Mouse (Mus musculus) adrenal gland, adult 2 months (tissue): ENCODE results near the gene Syne1. TPM values are rescaled to one million over a fixed set of nuclear protein-coding genes. Genes with fewer than 3 reads are reported as not detected.

Source experiments
- DNase-seq: peaks from one replicate; pipeline ENCODE4 v3.0.0; 2021
- polyA plus RNA-seq: library from polyadenylated mRNA; depleted of rRNA; stranded (reverse); fragments of >200 nt; gene quantifications from 2 replicates; pipeline ENCODE4 v1.2.3, GENCODE M21; 2012
- total RNA-seq, 2 experiments: library from RNA; stranded (reverse); gene quantifications; 2 replicates each; pipeline ENCODE4 v1.2.3; 2021

The Syne1 gene
- total and polyA plus RNA-seq, 3 experiments = 7.1 to 21.2 (median 21.0) TPM

DNA sequence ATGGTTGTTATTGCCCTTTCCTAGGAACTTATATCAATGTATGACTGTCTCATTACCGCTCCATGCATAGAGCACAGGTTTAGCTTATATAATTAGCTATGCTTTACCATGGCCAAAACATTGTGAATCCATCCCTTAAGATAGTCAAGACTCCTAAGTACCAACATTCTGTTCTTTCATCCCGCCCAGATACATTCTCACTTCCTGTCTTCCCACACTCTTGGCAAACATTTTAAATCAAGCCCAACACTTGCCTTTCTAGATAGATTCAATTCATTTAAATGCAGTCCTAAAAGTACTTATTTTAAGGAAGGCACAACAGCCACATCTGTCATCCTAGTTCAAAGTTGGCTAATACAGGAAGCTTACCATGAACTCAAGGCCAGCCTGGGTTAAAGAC is 113.5 kb downstream of the Syne1 start:
- DNase-seq = no peak

DNA sequence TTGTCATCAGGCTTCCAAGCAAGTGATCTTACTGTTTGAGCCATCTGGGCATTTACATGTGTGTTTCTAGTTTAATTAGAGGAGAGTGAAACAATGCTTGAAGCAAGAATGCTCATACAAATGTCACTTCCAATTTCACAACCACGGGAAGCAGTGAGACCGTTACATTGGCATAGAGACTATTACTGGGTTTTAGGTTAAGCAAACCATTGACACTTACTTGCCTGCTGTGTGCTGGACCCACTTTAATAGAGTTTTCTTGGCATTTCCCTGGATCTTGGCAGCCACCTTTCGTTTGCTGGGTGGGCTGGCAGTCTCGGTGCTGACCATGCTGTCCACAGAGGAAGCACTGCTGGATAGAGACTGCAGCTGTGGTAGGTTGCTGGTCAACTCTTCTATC is 127.3 kb downstream of the Syne1 start:
- no peak for DNase-seq

DNA sequence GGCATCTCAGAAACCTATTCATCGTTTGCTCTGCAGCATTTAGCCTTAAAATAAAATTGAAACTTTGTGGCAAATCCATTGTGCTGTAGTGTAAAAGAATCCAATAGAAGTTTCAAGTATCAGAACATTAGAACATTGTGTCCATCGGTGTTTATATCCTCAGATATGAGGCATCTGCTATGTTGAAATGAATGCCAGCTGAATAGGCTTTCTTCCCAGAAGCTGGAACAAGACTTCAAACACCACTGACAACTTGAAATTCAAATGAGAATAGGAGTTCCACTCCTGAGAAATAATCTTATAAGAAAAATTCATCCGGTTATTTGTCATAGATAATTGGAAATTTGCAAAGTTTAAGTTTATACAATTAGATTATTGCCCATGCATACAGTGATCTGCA is 135.6 kb downstream of the Syne1 start:
- no peak for DNase-seq

DNA sequence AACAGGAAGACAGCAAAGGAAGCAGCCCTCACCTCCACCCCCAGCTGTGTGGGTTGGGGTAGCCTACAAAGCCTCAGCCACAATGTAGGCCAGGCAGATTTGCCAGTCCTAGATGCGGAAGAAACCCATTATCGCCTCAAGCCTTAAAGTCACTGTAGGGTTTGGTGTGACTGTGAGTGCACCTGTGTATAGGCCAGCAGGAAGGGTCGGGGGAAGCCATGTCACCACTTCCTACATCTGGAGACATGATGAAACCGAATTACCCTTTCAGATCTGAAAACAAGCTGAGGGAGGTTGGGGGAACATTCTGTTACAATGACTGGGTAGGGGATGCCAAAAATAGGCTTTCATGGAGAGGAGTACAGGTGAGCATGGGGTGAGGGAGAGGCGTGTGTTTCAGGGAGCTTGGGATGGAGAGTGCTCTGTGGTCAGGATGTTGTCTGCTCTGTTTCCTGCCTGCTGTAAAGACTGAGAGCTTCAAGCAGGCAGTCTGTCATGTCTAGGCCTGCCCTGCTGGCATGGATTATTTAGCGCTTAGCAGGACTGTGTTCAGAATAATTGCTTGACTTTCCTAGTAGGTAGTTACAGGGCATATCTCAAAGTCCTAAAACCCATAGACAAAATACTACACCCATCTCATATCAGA is 167.0 kb downstream of the Syne1 start:
- DNase-seq = no peak

DNA sequence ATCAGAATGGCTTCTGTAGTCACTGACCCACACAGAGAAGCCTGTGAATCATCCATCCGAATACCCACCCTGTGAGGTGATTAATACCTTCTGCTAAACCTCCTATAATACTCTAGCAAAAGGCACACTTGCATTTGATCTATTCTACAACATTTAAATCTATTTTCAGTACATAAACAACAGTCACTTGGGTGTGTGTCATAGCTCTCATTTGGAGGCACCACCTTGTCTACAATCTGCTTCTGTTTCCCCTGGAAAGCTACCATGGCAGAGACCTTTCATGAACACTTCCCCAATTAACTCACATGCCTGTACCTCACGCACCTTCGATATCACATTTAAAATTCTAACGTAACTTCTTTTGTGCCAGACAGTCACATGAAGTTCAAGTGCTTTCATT is 169.7 kb downstream of the Syne1 start:
- DNase-seq = no peak

DNA sequence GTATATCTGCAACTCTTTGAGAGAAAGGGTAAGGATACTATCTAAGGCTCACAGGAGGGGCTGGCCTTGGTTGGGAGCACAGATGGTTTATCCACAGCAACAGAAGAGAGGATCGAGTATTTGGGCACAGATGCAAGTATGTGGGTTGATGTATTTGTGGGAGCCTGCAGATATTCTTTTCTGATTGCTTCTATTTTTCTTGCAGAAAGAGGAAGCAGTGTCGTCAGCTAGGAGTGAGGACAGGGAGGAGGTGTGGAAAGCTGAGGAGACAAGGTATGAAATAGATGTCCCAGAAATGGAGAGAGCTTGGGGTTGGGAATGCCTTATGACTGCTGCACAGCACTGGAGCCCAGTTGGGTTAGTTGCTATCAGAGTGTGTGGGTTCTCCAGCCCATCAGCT is 172.3 kb downstream of the Syne1 start:
- DNase-seq = no peak

DNA sequence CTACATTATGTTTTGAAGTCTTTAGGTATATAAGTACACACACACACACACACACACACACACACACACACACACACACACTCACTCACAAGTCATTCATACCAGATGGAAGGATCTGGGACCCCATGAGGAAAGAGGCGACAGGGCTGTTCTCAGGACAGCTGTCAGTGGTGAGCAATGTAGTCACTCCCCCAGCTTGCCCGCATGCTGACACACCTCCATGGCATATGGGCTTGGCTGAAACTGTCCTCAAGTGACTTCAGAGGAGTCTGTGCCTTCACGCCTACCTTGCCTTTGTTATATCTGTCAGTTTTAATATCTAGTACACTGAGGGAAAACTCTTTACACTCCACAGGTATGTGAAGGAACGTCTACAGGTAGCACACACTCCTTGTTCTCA is 181.7 kb downstream of the Syne1 start:
- DNase-seq = no peak

DNA sequence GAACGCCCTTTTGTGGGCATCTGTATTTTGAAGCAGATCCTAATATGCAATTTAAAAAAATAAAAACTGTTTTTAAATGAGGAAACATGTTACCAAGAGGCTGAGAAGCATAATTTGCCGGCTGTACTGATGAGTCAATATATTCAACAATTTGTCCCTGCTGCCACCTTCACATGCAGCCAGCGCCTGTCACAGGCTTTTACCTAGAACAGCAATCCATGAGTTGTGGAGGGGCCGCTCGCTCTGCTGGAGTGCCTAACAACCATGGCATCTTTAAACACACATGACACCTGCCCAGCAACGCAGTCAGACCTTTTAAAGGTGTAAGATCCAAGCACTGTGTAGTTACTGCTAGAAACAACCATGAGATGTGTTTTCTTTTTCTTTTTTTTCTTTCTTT is 183.0 kb downstream of the Syne1 start:
- DNase-seq = no peak

DNA sequence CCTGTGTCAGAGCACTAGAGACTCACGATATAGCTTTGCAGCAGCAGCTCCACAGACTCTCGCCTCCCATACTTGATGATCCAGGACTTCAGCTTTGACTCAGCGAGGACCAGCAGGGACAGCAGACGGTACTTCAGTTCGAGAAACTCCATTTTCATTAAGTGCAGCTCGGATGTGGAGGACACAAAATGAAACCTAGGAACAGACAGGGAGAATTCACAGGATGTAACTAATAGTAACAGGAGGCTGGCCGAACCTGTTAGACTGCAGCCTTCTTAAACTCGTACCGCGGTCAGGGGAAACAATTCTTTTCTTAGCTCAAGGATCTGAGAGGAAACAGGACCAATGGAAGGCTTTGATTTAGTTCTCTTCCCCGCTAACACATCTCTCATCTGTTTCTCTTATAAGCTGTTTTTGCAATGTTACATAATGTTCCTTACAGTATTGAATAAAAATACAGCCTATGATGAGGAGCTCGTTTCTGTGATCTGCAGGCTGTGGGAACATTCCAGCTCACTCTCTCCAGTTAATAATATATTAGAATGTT is 183.7 kb downstream of the Syne1 start:
- no peak for DNase-seq

DNA sequence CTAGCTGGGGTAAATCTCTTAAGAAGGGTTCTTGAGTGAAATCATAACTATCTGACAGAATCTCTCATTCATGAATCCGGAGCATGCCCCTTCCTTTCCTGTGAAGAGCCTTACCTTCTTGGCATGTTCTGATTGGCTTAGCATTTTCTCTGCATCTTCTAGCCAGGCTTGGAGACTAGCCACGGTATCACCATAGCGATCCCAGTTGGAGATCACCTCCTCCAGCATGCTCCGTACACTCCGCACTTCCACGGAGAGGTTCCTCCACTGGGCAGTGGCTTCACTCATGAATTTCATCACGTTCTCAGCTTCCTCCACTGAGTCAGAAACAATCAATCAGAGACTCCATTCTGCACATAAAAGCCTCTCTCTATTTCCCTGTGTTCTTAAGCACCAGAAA is 190.7 kb downstream of the Syne1 start:
- no peak for DNase-seq

DNA sequence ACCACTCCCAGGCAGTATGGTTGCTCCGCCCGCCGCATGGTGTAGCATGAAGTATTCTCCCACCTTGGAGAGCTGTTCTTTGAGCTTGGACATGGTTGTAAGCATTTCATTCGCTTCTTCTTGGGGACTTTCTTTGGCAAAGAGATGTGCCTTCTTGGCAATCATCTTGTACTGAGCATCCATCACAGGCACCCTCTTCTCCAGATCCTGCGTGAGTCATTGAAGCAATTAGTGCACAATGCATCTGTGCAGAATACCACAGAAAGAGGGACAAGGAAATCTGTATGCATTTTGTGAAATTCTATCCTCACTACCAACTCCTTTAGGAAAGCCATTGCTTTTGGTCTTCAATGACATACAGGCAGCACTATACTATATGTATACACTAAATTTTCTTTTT is 194.7 kb downstream of the Syne1 start:
- DNase-seq = no peak

DNA sequence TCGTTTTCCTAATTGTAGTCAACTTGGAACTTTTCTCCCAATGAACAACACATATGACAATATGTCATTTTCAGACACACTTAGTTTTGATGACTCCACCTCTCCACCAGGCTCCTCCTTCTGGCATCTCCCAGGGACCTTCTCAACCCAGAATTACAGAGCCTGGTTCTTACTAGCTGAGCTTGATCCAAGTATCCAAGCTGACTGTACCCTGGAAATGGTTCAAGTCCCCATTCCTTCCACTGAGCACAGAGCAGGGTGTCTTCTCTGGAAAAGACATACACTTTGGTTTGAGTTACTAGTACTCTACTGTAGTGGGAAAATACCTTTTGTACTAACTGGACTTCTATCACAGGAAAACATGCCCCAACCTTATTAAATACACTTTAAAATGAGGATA is 197.9 kb downstream of the Syne1 start:
- no peak for DNase-seq

DNA sequence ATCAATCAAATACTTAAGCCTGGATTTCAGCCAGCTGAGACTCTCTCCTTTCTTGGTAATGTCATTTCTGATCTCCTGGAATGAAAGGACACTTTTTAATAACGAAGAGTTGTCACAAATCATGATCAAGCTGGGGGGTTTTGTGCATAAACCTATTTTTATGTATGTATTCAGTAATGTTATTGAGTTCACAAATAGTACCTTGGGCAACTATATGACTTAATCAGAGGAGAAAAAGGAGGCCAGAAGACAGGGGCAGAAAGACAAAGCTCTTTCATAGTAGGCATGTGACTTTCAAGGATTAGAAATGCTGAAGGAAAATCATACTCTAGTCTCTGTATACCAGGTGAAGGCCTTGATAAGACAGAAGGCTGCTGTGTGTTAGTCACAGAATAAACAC is 204.4 kb downstream of the Syne1 start:
- no peak for DNase-seq

DNA sequence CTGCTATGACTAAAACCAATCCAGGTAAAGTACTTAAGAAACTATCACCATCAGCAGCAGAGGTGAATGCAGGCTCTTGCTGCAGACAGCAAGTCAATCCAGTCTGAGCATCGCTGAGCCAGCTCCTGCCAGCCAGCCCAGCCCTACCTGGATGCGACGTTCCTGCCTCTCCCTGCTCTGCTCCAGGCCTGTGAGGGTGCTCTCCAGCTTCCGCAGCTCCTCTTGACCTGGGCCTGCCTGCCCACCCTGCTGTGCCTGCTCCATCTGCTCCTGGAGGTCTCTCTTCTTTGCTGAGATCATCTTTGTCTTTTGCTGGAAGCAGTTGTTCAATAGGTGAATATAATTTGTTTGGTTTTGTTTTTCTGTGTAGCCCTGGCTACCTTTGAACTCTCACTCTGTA is 208.1 kb downstream of the Syne1 start:
- no peak for DNase-seq

DNA sequence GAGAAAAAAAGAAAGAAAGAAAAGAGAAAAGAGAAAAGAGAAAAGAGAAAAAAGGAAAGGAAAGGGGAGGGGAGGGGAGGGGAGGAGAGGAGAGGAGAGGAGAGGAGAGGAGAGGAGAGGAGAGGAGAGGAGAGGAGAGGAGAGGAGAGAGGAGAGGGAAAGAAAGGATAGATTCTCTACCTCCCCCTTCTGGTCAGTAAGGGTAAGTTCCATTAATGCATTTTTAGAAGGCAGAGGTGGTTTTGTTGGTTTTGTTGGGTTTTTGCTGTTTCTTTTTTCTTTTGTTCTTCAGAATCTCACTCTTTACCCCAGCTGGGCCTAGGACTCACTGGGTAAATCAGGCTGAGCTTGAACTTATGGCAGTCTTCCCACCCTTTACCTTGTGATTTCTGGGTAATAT is 214.9 kb downstream of the Syne1 start:
- DNase-seq = no peak

DNA sequence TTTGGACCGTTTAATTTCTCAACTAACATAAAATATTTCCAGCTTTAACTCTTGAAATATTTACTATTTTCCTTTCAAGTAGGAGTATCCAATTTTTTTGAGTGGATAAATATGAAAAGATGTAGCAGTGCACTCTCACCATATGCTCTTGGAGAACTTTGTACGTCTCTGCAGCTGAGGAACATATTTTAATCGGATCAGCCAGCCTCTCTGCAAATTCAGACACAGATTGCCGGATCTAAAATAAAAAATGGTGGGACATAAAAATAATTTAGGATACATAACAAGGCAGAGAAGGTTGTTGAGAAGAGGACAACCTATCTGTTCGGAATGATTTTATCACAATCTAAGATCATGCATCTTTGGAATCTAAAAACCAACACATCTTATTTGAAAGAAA is 218.5 kb downstream of the Syne1 start:
- DNase-seq = no peak

DNA sequence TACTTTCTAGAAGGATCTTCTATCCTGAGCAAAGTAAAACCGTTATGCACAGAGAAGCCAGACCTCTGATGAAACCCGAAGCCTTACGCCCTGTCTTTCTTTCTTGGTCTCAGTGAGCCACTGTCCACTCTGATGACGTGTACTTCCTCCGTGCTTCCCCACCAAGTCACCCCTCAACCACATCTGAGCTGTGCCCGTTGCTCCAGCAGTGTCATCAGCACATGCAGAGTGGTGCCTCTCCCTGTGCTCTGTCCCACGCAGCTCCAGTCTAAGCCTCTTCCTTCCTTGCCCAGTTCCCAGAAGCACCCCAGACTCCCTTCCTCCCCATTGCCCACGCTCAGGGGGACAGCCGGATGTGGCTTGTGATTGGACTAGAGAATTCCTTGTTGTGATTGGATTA is 224.6 kb downstream of the Syne1 start:
- no peak for DNase-seq

DNA sequence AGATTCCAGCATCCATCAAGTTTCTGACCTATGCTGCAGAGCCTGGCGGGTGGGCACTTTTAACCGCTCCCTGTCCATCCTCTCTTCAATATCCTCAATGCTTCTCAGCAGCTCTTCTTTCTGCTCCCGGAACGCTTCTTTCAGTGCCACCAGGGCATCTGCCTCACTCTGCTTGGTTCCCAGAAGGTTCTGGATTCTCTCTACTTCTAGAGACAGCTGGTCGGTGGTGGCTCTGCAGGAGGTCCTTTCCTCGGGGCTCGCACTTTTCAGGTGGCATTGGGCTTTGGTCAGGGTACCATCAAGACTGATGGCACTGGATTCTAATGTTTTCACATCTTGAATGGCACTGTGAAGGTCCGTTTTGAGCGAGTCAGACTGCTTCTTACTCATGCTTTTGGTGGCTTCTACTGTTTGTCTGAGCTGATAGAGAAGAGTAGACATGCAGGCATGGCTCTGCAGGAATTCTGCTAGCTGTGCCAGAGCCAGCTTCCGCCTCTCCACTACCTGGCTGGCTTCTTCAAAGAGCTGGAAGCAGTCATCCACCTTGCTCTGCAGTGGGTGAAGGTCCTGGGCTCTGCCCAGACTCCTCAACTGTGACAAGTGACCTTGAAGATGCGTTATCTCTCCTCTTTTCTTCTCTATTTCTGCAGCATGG is 227.4 kb downstream of the Syne1 start:
- DNase-seq = no peak

DNA sequence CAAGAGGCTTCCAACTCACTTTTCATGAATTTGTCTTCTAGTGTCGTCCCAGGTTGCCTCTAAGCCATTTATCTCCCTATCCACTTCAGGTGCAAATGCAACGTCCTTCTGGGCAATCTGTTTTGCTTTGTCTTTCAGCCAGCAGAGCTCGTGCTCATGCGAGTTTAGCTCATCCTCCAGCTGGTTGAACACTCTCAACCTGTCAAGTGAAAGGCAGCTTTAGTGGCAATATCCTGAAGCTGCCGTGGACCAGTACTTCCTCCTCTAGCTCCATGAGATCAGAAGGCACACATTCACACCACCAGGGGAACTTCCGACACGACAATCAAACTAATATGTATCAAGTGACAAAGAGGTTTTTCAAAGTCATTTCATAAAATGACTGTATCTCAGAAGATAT is 228.7 kb downstream of the Syne1 start:
- DNase-seq = no peak

DNA sequence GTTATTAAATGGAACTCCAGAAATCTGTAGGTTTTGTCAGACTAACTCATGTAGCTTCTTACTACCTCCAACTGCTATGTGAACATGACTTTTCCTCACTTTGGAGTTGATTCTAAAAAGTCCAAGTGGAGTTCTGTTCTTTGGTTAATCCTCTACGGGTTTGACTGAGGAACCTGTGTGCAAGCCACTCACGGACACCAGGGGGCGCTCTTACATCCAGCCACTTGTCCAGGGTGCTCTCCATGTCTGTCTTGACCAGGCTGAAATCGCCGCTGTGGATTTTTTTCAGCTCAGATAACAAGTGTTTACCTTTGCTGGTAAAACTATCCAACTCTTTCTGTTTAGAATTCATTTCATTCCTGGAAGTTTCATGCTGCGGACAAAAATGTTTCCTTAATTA is 233.7 kb downstream of the Syne1 start:
- peak; percentile 77 for DNase-seq

DNA sequence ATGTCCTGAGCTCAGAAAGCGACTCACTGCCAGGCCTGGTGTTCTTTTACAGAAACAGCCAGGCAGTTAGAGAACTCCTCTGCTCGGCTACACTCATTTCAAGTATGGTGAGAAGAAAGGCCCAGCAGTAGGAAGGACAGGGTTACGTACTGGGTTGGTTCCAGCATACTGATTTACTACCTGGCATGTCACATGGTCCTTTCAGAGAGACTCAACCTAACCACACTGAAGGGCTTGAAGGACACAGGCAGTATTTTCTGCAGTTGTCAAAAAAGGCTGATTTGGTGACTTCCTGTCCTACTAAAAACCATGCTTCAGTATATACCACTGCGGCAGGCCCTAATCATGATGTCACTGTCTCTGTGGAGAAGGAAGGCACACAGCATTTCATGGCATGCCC is 238.8 kb downstream of the Syne1 start:
- peak; percentile 62 for DNase-seq

DNA sequence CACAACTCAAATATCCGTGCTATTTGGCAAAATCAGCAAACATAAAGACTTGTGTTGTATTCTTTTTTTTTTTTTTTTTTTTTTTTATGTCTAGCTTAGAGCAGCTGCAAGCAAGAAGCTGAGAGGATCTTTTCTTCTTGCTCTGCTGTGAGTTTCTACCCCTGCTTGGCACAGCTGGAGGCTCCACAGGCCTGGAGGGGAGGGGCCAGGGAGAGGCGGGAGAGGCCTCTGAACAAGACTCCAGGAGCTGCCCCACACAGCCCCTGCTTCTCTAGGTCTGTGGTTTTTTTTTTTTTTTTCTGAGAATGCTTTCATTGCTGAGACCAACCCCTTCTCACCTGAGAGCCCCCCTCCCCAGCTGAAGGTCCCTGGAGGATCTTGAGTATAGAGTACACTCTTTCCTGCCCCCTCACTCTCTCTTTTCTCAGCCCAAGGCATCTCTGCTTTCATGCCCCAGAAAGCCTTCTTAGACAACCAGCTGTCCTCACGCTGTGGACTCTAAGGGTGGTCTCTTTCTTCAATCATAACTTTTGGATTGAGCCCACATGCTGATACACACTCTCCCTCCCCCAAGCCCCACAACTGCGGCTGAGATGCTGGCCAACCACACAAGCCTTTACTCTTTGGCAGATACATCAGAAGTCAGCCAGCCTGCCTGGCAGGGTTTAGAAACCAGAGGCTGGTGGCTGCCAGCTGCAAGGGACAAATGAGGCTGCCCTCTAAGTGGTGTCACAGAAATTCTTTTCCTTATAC is 241.1 kb downstream of the Syne1 start:
- DNase-seq = no peak

DNA sequence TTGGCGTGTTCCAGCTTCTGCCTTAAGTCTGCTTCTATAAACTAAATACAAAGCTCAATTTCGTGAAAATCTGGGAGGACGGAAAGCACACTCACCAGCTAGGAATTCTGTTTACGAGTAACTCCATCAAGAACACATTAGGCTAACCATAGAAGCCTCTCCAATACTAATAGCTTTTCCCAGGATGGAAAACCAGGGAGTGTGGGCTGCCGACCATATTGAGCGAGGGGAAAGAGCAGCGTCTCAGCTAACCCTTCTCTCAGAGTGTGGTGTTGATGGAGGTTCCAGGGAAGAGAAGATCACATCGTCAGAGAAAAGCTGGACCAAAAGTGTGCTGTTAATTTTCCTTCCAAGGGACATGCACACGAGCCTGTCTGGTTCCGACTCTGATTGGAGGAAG is 241.9 kb downstream of the Syne1 start:
- no peak for DNase-seq
